Mouse (Mus musculus) layer of hippocampus, adult 9-11 months (tissue): ENCODE measurements around the gene Spta1.

Experiments
- DNase-seq: peaks from one replicate; pipeline ENCODE4 v3.0.0; 2022

Spta1 gene

GRCm38 (mm10) chr1:174267816-174268215 lies 95.2 kb downstream of the Spta1 start:
- DNase-seq: no peak

GRCm38 (mm10) chr1:174269162-174269561 lies 96.6 kb downstream of the Spta1 start:
- DNase-seq: no peak

GRCm38 (mm10) chr1:174270643-174271042 lies 98.1 kb downstream of the Spta1 start:
- no peak for DNase-seq
